Mouse (Mus musculus): ENCODE measurements around the gene Cldn4.

DNA sequence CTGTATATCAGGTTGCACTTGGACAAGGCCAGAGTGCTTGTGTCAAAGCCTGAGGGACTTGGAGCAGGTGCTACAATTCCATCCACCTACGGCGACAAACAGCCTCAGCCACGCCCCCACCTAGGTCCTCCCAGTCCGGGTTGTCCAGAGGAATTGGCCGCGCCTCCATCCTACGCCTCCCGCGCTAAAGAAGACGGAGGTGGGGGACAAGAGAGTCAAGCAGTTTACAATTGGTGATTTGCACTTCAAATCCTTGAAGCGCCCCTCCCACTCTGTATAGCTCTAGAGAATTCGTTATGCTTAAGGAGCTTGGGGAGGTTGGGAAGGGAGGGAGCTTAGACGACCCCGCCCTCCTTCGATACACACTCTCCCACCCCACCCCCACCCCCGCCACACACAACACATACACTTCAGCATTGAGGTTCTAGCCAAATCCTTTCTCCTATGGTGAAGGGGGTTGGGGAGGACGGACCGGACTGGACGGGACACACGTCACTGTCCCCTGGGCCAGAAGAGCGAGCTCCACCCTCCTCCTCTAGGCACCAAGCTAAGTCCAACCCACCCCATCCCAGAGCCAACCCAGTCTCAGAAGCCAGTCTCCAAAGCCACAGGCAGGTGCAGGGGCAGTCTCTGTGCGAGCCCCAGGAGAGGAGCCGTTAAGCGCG lies 39.0 kb upstream of the Cldn4 start, which contains the start of gene Cldn3:
- TF ChIP-seq TAL1 (IDR thresholded peaks at IDR 0.05; ENCODE audit: low read length) (no peak), GATA1 (IDR thresholded peaks at IDR 0.05; ENCODE audit: low read length) (no peak)

All from erythroblast, embryonic 14.5 days (primary cell).